Mouse (Mus musculus): ENCODE measurements around the gene Sdhc. TPM values are rescaled to one million over a fixed set of nuclear protein-coding genes. Genes with fewer than 3 reads are reported as not detected.
A peak's percentile ranks its signal among the peaks of the same experiment; 100 is the strongest.
"Not testable (repeated sequence)": the region's sequence is repeated elsewhere in the genome, so short reads cannot be mapped to it uniquely, and the experiment has no call there.

The Sdhc gene
- total RNA-seq, 2 experiments from 2014 or later, result 692 to 785 TPM

DNA sequence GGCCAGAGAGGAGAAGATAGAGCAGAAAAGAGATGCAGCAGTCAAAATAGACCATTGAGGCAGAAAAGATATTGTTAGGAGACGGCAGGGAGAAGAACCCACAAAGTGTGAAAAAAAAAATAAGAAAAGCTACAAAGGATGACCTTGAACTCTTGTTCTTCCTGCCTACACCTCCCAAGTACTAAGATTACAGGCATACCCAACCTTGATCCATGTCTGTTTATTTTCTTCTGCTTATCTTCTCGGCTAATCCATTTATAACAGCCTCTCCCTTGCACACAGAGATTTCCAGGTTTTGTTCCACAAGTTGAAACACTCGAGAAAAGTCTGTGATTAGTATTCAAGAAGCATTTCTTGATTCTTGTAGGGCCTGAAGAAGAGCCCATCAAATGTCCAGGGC is 19.5 kb upstream of the Sdhc start:
- no peak for DNase-seq

DNA sequence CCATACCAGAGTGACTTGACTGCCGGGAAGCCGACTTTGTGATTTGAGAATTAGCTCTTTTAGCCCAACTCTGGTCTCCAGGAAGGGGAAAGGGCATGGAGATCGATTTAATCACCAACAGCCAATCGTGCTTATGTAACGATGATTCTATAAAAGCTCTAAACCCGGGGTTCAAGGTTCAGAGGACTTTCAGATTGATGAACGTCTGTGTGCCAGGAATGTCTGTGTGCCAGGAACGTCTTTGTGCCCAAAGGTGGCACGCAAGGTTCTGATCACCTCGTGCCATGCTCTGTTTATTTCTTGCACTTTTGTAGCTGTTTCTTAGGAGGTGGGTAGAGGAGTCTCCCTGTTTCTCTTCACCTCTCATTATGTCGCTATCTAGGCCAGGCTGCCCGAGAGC is 18.5 kb upstream of the Sdhc start:
- DNase-seq, result no peak

DNA sequence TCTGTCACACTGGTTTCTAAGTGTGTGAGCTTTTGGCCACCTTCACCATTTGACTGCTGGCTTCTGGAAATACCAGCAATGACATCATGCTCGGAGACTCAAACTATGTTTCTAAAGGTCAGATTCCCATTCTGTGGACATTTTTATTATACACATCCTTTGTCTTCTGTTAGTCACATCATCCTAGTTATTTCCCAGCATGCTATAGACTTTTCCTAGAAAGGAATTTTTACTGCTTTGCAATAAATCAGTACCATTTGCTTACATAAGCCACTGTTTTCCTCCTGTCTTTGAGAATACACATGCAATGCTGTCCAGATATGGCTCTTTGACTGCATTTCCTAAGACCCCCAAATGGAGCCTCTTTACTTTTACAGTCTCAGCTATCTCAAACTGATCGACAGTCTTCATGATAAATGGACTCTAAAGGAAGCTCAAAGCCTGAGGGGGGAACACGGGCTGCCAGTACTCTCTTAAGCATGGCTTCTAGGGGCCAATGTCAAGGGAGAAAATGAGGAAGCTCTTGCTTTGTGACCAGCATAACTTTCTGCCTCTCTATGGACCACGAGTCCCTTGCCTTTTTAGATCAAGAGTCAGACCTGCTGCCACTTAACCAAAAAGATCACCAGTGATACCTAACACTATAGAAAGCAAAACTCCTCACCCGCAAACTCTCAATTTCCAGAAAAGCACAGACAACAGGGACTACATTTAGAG is 15.4 kb upstream of the Sdhc start:
- no peak for DNase-seq

DNA sequence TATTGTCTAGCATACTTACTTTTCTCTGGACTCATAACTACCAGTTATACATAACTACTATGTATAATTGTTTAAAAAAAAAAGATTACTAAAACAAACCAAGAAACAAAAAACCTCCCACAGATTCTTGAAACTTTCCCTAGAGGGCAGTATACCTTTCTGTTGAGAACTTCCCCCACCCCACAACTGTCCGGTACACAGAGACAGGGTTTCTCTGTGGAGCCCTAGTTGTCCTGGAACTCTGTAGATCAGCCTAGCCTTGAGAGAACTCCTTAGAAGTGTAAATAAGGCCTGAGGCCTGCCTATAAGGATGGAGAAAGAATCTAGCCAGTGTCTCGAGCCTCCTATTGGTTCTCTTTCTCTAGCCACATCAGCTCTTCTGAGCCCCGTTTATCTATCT is 13.9 kb upstream of the Sdhc start:
- no peak for DNase-seq

DNA sequence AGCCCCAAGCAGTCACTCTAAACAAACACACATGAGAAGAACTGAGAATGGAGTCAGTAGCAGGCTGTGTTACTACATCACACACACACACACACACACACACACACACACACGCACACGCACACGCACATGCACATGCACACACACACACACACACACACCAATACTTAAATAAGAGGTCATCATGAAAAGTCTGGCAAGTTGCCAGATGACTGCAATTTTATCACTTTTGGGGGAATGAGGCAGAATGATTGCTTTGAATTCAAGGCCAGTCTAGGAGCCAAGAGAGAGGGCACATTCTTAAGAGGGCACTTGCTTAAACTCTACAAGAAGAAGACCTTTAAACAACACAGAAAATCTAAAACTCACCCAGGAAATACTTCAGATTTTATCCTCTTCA is 12.1 kb upstream of the Sdhc start:
- no peak for DNase-seq

DNA sequence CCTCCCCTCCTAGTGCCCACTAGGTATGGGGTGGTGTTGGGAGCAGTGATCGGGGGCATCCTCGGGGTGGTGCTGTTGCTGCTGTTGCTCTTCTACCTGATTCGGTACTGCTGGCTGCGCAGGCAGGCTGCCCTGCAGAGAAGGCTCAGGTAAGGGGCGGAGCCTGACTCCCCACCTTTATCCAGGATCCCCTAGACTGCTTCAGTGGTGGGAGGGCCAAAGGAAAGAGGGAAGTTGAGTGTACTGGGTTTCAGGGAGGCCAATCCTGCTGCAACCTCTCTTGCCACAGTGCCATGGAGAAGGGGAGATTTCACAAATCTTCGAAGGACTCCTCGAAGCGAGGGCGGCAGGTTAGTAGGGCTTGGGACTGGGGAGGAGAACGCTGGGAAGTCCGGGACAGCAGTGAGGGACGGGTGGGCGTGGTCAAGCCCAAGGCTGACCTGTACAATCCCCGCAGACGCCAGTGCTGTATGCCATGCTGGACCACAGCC is 9.1 kb upstream of the Sdhc start:
- no peak for DNase-seq

DNA sequence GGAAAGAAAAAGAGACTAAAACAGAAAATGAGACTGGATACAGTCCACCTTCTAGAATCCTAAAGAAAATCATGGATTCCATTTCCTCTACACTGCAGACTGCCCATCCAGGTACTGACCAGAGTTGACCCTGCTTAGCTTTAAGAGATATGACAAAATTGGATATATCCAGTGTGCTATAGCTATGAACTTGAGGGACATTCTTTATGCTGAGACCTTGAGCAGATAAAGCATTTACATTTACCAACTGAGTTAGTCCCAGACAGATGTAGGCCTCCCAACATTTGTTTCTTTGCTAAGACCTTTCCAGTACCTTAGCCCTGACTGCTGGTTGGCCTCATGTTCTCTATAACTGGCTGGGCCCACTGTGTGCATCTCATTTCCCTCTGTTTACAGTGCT is 7.6 kb upstream of the Sdhc start:
- DNase-seq, result no peak

DNA sequence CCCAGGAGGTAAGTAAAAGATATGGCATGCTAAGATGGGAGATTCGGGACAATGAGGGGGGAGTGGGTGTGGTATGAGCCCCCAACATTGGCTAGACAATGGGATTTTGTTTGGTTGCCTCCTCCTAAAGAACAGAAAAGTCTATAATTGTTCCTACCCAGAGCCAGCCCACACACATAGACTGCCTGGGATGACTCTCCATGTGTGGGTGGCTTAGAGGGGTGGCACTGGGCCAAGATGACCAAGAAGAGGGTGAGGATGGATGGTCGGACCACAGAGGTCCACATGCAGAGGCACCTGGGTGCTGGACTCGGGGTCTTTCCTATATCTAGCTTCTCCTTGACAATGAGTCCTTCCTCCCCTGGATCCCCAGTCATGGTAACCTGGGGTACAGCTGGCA is 6.2 kb upstream of the Sdhc start:
- no peak for DNase-seq

DNA sequence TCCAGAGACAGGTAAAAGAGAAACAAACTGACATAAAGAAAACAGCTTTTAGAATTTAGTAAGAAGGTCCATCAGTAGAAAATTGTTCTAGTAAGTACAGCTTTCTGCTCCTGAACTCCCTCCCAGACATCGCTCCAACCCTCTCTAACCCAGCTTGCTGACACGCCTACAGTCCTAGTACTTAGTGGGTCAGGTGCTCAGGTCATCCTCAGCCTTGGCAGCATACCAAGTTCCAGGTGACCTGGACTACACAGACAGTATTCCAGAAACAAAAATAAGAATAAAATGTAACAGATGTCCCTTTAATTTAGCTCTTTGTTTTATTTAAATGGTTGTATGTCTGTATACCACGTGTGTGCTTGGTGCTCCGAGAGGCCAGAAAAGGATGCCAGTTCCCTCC is 1.6 kb upstream of the Sdhc start:
- no peak for DNase-seq

DNA sequence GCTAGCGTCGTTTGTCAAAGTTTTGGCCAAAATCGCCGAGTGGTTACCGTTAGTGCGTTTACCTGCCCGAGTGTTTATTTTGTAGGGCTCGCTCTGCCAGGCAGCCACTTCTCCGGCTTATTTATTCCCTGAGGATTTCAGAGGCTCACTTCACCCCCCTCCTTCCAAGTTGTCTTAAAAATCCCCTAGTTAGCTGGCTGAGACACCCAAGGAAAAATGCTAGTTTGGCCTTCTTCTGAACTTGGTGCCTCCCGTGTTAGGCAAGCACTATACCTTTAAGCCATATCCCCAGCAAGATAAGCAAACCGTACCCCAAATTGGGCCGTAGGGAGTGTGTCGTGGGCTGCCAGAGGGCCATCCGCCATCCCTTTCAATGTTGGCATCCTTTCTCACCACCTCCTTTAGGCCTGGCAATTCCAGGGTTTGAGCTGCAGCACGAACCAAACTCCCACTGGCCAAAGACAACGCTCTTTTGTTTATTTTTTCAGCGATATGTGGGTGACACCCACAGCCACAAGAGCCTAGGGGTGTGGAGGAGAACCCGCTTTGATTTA is 512 bp upstream of the Sdhc start:
- DNase-seq, result no peak

DNA sequence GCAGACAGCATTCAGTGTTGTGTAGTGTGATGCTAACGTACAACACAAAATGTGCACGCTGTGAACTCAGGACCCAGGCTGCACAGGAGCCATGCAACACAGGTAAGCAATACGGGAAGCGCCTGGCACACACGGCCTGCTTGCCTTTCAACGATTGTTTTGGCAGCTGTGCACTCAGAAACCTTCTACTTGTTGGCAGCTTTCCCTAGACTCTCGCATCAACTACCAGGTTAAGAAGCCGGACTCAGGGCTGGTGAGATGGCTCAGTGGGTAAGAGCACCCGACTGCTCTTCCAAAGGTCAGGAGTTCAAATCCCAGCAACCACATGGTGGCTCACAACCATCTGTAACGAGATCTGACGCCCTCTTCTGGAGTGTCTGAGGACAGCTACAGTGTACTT is 7.4 kb downstream of the Sdhc start:
- DNase-seq, result peak; percentile 15

DNA sequence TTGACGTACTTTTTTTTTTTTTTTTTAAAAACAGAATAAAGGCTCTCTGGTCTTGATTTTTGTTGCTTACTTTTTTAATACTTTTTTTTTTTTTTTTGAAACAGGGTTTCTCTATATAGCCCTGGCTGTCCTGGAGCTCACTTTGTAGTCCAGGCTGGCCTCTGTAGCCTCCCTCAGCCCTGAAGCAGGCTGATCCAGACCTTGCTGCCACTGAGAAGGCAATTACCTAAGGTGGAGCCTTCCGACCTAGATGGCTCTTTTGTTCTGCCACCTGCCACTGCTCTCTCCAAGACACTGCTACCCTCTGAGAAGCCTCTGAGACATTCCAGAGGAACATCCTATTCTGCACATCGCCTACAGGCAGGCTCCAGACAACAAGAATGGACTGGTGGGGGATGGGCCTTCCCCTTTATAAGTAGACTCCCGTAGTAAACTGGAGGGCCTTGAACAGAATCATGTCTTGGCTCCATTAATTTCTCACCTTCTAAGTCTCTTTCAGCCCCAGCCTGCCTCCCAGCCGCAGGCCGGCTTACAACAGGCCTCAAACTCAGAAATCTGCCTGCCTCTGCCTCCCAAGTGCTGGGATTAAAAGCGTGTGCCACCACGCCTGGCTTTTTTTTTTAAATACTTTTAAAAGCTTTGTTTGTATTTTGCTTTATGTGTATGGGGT is 12.8 kb downstream of the Sdhc start:
- not testable (repeated sequence) for DNase-seq

DNA sequence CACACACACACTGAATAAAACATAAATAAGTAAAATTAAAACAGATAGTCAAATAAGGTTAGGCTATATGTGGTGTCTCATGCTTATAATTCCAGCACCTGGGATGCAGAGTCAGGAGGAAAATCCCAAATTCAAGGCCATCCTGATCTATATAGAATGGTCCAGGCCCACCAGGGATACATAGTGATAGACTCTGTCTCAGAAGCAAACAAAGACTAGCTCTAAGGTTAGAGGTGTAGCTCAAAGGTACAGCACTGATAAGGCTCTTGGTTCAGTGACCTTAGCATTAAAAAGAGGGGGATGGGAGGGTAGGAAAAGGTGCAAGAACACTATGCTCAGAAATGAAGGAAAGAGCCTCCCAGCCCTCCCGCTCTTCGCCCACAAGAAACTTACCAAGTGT is 14.8 kb downstream of the Sdhc start:
- no peak for DNase-seq

DNA sequence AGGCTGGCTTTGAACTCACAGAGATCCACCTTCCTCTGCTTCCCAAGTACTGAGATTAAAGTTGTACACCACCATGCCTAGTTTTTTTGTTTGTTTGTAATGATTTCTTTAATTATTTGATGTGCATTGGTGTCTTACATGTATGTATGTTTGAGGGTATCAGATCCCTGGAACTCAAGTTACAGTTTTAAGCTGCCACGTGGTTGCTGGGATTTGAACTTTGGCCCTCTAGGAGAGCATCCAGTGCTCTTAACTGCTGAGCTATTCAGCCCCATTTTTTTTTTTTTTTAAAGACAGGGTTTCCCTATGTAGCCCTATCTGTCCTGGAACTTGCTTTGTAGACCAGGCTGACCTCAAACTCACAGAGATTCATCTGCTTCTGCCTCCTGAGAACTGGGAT is 19.4 kb downstream of the Sdhc start:
- DNase-seq, result no peak

DNA sequence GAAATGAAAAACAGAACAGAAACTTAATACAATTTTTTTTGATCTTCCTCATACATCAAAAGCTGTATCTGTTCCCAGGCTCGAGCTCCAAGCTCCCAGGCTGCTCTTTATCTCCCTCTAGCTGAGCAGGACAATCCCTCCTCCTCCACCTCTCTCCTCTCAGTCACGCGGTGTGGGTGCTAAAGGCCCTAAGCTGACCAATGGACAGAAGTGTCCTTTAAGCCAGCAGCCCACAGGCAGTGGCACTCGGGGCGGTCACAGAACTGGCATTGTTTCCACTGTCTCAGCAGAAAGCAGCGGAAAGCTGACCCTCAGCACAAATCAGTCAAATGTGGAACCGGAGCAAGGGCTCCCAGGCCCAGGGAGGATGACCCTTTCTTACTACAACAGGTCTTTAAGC is 21.2 kb downstream of the Sdhc start:
- peak; percentile 78 for DNase-seq

DNA sequence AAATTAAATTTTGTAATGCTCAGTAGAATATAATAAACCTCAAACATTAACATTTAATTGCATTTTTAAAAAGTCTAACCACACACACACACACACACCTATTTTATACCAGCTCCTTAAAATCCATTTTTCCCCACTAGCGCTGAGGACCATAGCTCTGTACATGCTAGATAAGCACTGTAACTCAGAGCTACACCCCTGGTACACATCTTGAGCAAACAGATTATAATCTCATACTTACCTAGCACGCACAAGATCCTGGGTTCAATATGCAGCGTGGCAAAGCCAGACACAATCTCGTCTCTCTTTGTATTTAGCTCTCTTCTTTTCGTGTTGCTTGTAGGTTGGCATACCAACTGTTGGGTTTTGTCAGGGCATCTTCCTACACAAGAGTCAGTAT is 26.0 kb downstream of the Sdhc start:
- DNase-seq, result no peak

DNA sequence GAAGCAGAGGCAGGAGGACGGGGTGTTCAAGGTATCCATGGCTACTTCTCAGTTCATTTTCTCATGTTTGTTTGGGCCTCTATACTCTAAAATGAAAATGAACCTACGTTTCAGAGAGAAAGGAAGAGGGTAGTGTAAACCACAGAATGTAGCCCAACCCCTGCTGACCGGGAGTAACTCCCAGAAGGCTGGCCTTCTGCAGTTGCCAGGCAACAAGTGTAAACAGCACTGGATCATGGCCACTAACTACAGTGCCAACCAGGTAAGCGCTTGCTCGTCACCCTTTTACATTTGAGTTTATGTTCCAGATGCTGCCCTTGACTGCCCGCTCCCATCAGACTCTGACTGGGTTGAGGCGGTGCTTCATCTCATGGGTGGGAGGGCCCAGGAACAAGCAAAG is 27.5 kb downstream of the Sdhc start:
- no peak for DNase-seq

DNA sequence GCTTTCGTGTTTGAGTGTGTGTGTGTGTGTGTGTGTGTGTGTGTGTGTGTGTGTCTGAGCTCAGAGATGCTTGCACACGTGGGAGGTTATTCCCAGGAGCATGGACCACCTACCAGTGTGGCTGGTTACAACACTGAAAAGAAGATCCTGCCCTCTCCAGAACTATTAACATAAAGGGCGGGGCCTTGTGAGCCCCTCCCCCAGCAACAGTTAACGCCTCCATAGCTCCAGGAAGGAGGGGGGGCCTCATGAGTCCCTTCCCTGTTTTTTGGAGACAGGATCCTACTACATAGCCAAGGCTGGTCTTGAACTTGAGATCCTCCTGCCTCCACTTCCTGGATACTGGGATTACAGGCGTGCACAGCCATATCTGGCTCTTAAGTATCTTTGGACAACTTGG is 28.6 kb downstream of the Sdhc start:
- no peak for DNase-seq

DNA sequence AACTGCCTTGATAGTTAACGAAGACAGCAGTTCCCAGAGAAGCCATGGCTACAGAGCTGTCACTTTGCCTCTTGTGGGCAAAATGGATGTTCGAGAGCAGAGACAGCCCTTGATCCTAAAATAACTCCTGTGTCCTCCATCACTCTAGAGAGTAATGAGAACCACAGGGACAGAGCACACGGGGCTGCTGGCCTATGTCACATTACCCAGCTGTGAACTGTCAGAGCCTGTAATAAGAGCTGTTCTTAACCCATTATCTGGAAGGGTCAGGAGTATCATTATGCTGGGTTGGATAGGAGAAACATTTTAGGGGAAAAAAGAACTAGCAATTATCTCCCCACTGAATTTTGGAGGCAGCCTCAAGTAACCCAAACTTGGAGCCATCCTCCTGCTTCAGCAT is 29.5 kb downstream of the Sdhc start:
- DNase-seq, result no peak

DNA sequence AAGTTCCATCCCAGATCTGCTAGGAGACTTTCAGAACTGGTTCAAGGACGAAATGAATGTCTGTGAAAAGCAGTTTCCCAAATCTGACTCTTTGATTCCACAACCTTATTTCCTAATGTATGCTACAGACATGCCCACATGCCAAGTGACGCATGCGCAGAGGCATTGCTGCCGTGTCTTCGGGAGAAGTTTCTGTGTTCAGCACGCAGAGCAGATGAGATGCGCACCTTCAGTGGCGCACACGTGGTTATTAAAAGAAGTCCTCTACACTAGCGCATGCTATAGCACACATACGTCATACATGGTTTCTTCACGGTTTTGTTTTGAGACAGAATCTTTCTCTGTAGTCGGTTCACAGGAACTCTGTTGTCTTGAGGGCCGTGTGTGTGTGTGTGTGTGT is 31.0 kb downstream of the Sdhc start:
- no peak for DNase-seq

DNA sequence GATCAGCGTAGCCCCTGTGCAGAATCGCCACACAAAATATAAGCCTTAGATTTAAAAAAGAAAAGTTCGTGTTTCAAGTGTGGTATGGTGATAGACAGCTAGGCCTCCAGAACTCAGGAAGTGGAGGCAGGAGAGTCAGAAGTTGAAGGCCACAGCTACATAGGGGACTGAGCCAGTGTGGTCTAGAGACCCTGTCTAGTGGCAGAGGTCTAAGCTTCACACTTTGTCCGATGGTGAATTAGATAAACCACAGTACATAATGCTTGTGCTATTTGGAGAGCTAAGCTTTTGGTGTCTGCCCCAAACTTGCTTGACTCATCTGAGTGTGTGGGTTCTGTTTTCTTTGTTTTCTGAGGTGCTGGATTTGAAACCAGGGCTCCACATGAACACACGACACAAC is 31.4 kb downstream of the Sdhc start:
- no peak for DNase-seq

DNA sequence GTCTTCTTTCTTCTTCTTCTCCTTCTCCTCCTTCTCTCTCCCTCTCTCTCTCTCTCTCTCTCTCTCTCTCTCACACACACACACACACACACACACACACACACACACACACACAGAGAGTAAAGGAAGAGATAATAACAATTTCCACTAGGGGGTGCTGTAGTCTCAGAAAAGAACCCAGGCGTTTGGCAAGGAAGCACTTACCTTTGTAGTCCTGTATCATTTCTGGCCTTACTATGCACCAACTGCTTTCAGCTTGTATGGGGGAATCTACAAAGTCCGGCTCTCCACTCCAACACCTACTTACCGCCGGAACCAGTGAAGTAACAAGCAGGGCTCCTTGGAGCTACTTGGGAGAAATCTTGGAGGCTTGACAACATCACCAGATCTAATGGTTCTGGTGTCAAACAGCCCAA is 32.1 kb downstream of the Sdhc start:
- peak; percentile 50 for DNase-seq

DNA sequence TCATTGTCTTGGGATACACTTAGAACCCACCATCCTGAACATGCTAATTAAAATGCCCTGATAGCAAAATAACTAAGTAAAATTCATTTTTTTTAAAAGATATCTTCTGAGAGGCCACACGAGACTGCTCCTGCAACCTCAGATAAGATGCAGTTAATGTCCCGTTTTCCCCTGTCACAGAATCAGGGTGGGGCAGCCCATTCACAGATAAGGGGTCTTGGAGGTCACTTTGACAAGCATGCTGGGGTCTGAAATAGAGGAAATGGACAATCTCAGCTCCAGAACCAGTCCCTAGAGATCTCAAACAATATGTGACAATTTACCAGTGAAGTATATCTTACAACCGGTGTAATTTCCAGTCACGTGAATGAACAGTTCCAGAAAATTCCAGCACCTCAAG is 34.1 kb downstream of the Sdhc start:
- no peak for DNase-seq

DNA sequence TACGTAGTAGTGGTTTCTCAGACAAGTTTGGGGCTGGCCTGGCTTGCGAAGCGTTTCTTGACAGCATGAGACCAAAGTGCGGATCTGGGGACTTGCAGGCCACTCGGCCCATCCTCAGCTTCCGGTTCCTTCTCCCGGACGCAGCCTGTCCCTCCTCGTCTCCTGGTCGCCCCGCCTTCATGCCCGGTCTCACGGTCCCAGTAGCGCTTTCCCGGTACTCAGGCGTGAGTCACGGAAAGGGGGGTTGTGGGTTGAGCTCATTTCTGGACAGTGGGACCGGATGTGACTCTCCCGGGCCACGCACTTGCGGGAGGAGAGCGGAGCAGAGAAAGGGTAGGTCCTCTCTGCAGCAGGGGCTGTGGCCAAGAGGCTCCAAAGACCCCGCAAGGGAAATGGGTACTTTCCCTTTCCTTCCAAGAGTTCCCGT is 36.5 kb downstream of the Sdhc start, which contains the start of gene Cfap126:
Gene Cfap126, plus strand, starts transcription at position 46 of the 427 bp plus-strand sequence.
- peak; percentile 86 for DNase-seq
